Mouse (Mus musculus) embryonic fibroblast, embryonic 13.5 days (primary cell): ENCODE results near the gene Haus7.

Experiments
- CTCF ChIP-seq: IDR thresholded peaks from 2 replicates; pipeline ENCODE4 v1.5.1; 2011; ENCODE audit warnings: mild to moderate bottlenecking, control low read depth, low read length, moderate library complexity, borderline replicate concordance; ENCODE audit not compliant: insufficient read depth
- POLR2A ChIP-seq: IDR thresholded peaks from 2 replicates; pipeline ENCODE4 v1.6.1; 2011; ENCODE audit warnings: low read depth, mild to moderate bottlenecking, control low read depth, low read length, moderate library complexity

- TF ChIP-seq CTCF (peak; percentile 80; the same call in 1 of the 2 replicates), POLR2A (no peak)
Measured at GRCm38 (mm10) chrX:73451949-73452348, 6.9 kb downstream of the Haus7 start.
